Mouse (Mus musculus) liver, postnatal 0 days (tissue): ENCODE data around the gene Vtn. TPM values are rescaled to one million over a fixed set of nuclear protein-coding genes. Genes with fewer than 3 reads are reported as not detected.
A peak's percentile ranks its signal among the peaks of the same experiment; 100 is the strongest.
"Not testable (repeated sequence)": the region's sequence is repeated elsewhere in the genome, so short reads cannot be mapped to it uniquely, and the experiment has no call there.

Experiments
- ATAC-seq: fragments of 200-750 bp; cut with Nextera tagmentation; 2 replicates; pipeline ENCODE4 v1.8.0; 2017; ENCODE audit warnings: mild to moderate bottlenecking, moderate library complexity
- DNase-seq: peaks from one replicate; pipeline ENCODE4 v3.0.0-alpha.2; 2016
- H3K27ac ChIP-seq: fragments of 300-500 bp; sonication (generic); 2 replicates; pipeline ENCODE4 v1.5.1; 2014; ENCODE audit warnings: antibody characterized with exemption, moderate library complexity, mild to moderate bottlenecking, low read depth
- H3K27me3 ChIP-seq: fragments of 300-500 bp; sonication (generic); 2 replicates; pipeline ENCODE4 v1.6.1; 2014; ENCODE audit warnings: low read length, control low read depth, mixed read lengths; ENCODE audit not compliant: insufficient read depth
- H3K36me3 ChIP-seq: fragments of 300-500 bp; sonication (generic); replicated peaks from 2 replicates; pipeline ENCODE4 v1.6.1; 2014; ENCODE audit warnings: mild to moderate bottlenecking, control low read depth, low read length, moderate library complexity, mixed read lengths; ENCODE audit not compliant: insufficient read depth
- H3K4me1 ChIP-seq: fragments of 300-500 bp; sonication (generic); 2 replicates; pipeline ENCODE4 v1.6.1; 2014; ENCODE audit warnings: antibody characterized with exemption, mild to moderate bottlenecking, control low read depth; ENCODE audit not compliant: insufficient read depth
- H3K4me2 ChIP-seq: fragments of 300-500 bp; sonication (generic); 2 replicates; pipeline ENCODE4 v1.6.1; 2014; ENCODE audit warnings: low read depth, mild to moderate bottlenecking, low read length, moderate library complexity, mixed read lengths
- H3K4me3 ChIP-seq: fragments of 300-500 bp; sonication (generic); 2 replicates; pipeline ENCODE4 v1.5.1; 2014; ENCODE audit warnings: low read depth, low read length
- H3K9ac ChIP-seq: fragments of 300-500 bp; sonication (generic); replicated peaks from 2 replicates; pipeline ENCODE4 v1.6.1; 2014; ENCODE audit warnings: mild to moderate bottlenecking, moderate library complexity
- H3K9me3 ChIP-seq: fragments of 300-500 bp; sonication (generic); 2 replicates; pipeline ENCODE4 v1.6.1; 2016; ENCODE audit warnings: mild to moderate bottlenecking, control low read depth, low read length, mixed read lengths
- CTCF ChIP-seq: sonication (generic); IDR thresholded peaks from 2 replicates; pipeline ENCODE4 v1.5.1; 2016; ENCODE audit warnings: antibody characterized with exemption, low read depth
- EP300 ChIP-seq: IDR thresholded peaks from 2 replicates; pipeline ENCODE4 v1.6.1; 2016; ENCODE audit warnings: antibody characterized with exemption, low read depth, mild to moderate bottlenecking
- WGBS: fragments of 180-500 bp; shearing (Covaris S2); extraction: QIAGEN DNeasy Blood & Tissue Kit; methylation state at CpG from one replicate; pipeline ENCODE4 v1.1.7; 2014; ENCODE audit not compliant: insufficient replicate concordance; 5-methylcytosine and 5-hydroxymethylcytosine counted together
- polyA plus RNA-seq: library from polyadenylated mRNA; unstranded; fragments of >200 nt; fragmentation: Nextera tagmentation; extraction: Ambion mirVana; gene quantifications from 2 replicates; pipeline ENCODE4 v1.2.1, GENCODE M21; 2015

The Vtn gene
- polyA plus RNA-seq, 1 experiment from 2014 or later: 2,013 TPM

DNA sequence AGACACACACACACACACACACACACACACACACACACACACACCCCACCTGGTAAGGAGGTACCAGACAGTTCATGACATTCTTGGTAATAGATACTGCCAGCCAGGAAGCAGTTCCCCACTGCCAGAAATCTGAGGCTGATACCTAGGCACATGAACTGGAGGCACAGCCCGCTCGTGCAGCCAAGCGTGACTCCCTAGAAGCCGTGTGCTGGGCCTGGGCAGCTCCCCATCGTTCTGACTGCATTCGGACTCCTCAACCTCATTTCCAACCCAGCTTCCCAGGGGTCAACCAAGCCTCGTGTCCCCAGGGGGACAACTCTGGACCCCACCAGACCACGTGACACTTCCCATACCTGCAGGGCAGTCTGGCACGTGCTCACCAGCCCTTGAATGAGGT lies 29.8 kb downstream of the Vtn start:
- H3K27me3 ChIP-seq: no peaks in the 10 kb centered on the region
- no peak overlapping the region for H3K4me2 ChIP-seq
- 82% methylated on average over 9 of the region's 9 CpGs for WGBS
- peaks cover 42% of the 10 kb centered on the region for H3K36me3 ChIP-seq
- DNase-seq (no peak), ATAC-seq (no peak)
- H3K4me3 ChIP-seq: no peak overlapping the region
- H3K4me1 ChIP-seq: no peaks in the 10 kb centered on the region
- H3K9me3 ChIP-seq: no peaks in the 10 kb centered on the region
- TF ChIP-seq CTCF (no peak), EP300 (no peak)
- H3K9ac ChIP-seq: no peak overlapping the region
- H3K27ac ChIP-seq: no peak overlapping the region

DNA sequence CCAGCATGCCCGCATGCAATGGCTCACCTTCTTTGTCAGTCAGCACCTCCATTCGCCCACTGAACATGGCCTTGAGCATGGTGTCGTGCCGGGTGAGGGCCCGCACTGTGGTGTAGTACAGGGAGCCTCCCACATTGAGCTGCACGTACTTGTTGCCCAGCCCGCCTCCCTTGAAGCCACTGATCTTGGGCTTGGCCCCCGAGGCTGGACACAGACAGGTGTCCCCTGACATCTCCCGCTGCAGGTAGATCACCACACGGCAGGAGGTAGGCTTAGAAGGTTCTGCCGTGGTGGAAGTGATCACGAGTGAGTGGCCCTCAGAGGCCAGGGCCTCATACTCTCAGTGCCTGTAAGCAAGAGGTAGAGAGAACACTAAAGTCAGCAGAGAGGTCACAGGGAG lies 31.1 kb downstream of the Vtn start:
- Histone ChIP-seq H3K9ac (no peak overlapping the region), H3K4me3 (no peak overlapping the region), H3K27ac (peak overlapping the region; percentile 71; the same call in 1 of the 2 replicates), H3K36me3 (peaks cover 31% of the 10 kb centered on the region), H3K4me1 (peaks cover 5% of the 10 kb centered on the region), H3K9me3 (no peaks in the 10 kb centered on the region), H3K4me2 (no peak overlapping the region), H3K27me3 (no peaks in the 10 kb centered on the region)
- 79% methylated on average over 12 of the region's 12 CpGs for WGBS
- no peak for TF ChIP-seq EP300
- no peak for TF ChIP-seq CTCF
- ATAC-seq: no peak
- DNase-seq: no peak

GRCm38 (mm10) chr11:78531046-78531445 lies 32.2 kb downstream of the Vtn start:
- no peak for DNase-seq
- WGBS: 61% methylated on average over 6 of the region's 6 CpGs
- Histone ChIP-seq H3K9me3 (no peaks in the 10 kb centered on the region), H3K4me1 (peaks cover 10% of the 10 kb centered on the region), H3K4me2 (no peak overlapping the region), H3K27me3 (no peaks in the 10 kb centered on the region), H3K27ac (peak overlapping the region; percentile 71), H3K36me3 (peaks cover 26% of the 10 kb centered on the region), H3K9ac (no peak overlapping the region), H3K4me3 (no peak overlapping the region)
- ATAC-seq: no peak
- 0 out of 2 replicates have a peak, but pooled peaks have one; percentile 39 for TF ChIP-seq EP300
- no peak for TF ChIP-seq CTCF

DNA sequence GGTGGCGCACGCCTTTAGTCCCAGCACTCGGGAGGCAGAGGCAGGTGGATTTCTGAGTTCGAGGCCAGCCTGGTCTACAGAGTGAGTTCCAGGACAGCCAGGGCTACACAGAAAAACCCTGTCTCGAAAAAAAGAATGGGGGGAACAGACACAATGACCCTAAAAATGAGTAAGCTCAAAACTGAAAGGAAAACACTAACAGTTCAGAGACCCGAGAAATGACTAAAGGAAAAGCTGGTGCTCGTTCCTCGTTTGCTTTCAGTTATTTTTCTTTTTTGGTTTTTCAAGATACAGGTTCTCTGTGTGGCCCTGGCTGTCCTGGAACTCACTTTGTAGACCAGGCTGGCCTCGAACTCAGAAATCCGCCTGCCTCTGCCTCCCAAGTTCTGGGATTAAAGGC lies 32.6 kb downstream of the Vtn start:
- H3K27ac ChIP-seq, H3K9ac ChIP-seq, DNase-seq, ATAC-seq, H3K4me2 ChIP-seq, H3K9me3 ChIP-seq, H3K4me3 ChIP-seq, H3K27me3 ChIP-seq: not testable (repeated sequence)
- peaks cover 22% of the 10 kb centered on the region for H3K36me3 ChIP-seq
- H3K4me1 ChIP-seq: peaks cover 10% of the 10 kb centered on the region
- WGBS: 73% methylated on average over 8 of the region's 10 CpGs

DNA sequence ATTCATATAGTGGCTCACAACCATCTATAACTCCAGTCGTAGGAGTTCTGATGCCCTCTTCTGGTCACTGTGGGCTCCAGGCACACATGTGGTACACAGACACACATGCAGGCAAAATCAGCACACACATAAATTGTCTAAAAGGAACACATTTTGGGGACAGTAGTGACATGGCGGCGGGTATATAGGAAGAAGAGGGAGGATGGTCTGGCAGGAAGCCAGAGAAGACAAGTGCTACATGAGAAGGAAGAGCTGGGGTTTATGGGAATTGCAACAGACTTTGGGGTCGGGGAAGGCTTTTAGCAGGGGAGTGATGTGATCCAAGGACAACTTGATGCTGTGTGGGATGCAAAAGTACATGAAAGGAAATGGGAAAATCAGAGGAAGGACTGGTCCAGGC lies 35.6 kb downstream of the Vtn start:
- peak overlapping the region; percentile 93; the same call in 1 of the 2 replicates for H3K4me2 ChIP-seq
- TF ChIP-seq EP300 (no peak), CTCF (peak; percentile 24; the same call in 1 of the 2 replicates)
- no peaks in the 10 kb centered on the region for H3K9me3 ChIP-seq
- no peak overlapping the region for H3K27ac ChIP-seq
- H3K36me3 ChIP-seq: peaks cover 13% of the 10 kb centered on the region
- H3K4me1 ChIP-seq: peaks cover 25% of the 10 kb centered on the region
- DNase-seq (no peak), ATAC-seq (no peak)
- H3K4me3 ChIP-seq: no peak overlapping the region
- H3K27me3 ChIP-seq: no peaks in the 10 kb centered on the region
- WGBS: 74% methylated on average over 4 of the region's 4 CpGs
- H3K9ac ChIP-seq: no peak overlapping the region

DNA sequence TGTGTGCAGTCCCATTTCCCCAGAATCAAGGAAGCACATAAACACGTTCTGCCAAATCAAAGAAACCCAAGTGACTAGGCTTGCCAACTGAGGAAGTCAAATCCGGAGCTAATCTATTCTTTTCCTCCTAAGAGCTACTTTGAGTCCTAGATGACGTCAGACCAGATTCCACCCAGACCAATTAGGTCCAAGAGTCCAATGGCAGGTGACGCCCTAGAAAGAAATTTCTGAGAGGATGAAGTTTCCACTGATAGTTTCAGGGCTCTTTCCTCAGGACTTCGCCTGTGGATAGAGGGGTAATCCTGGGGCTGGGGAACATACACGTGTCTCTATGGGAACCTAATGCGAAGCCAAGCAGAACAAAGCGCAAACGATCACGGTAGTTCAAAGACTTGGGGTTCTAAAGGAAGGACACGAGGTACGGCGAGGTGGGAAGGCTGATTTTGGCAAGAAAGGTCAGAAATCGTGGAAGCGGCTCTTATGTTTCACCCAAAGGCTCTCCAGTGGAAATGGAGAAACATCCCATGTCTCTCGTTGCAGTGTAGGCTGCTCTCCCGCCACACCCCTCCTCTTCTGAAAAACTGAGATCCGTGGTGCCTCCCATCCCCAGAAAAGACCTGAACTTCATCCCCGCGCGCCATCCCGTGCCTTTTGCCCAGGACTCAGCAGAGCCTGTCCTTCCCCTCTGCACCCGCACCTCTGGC lies 36.6 kb downstream of the Vtn start:
- Histone ChIP-seq H3K27me3 (no peaks in the 10 kb centered on the region), H3K4me1 (peaks cover 25% of the 10 kb centered on the region), H3K9me3 (no peaks in the 10 kb centered on the region), H3K36me3 (peaks cover 20% of the 10 kb centered on the region), H3K9ac (peak overlapping the region; percentile 54), H3K27ac (peak overlapping the region; percentile 77), H3K4me3 (peak overlapping the region; percentile 80), H3K4me2 (peak overlapping the region; percentile 93)
- ATAC-seq: no peak
- under 1% methylated on average over 23 of the region's 23 CpGs for WGBS
- no peak for TF ChIP-seq CTCF
- no peak for TF ChIP-seq EP300
- DNase-seq: no peak
